Mouse (Mus musculus) hindbrain, embryonic 15.5 days (tissue): ENCODE measurements at regions not wholly inside any gene's neighbourhood (a gene's known extent, or its start where the extent isn't known, plus 50 kb on each side); places are given as distances from the start of the nearest gene placed in this dataset.

ENCODE experiments used
- ATAC-seq: fragments of 200-750 bp; cut with Nextera tagmentation; 2 replicates; pipeline ENCODE4 v1.8.0; 2017; ENCODE audit warnings: low read depth, moderate number of reproducible peaks, moderate TSS enrichment; ENCODE audit not compliant: low FRiP score
- H3K27ac ChIP-seq: fragments of 300-500 bp; sonication (generic); replicated peaks from 2 replicates; pipeline ENCODE4 v1.5.1; 2015; ENCODE audit warnings: mild to moderate bottlenecking, inconsistent platforms
- H3K27me3 ChIP-seq: fragments of 300-500 bp; sonication (generic); 2 replicates; pipeline ENCODE4 v1.6.1; 2015; ENCODE audit warnings: control low read depth, inconsistent platforms
- H3K36me3 ChIP-seq: fragments of 300-500 bp; sonication (generic); 2 replicates; pipeline ENCODE4 v1.6.1; 2015; ENCODE audit warnings: control low read depth, inconsistent platforms
- H3K4me1 ChIP-seq: fragments of 300-500 bp; sonication (generic); replicated peaks from 2 replicates; pipeline ENCODE4 v1.6.1; 2015; ENCODE audit warnings: control low read depth, inconsistent platforms
- H3K4me2 ChIP-seq: fragments of 300-500 bp; sonication (generic); 2 replicates; pipeline ENCODE4 v1.6.1; 2015; ENCODE audit warnings: moderate library complexity, mild to moderate bottlenecking, inconsistent platforms
- H3K4me3 ChIP-seq: fragments of 300-500 bp; sonication (generic); 2 replicates; pipeline ENCODE4 v1.5.1; 2015; ENCODE audit warnings: mild to moderate bottlenecking, inconsistent platforms
- H3K9ac ChIP-seq: fragments of 300-500 bp; sonication (generic); 2 replicates; pipeline ENCODE4 v1.6.1; 2015; ENCODE audit warnings: inconsistent platforms
- H3K9me3 ChIP-seq: fragments of 300-500 bp; sonication (generic); 2 replicates; pipeline ENCODE4 v1.6.1; 2016; ENCODE audit warnings: control low read depth, inconsistent platforms
- WGBS: fragments of 180-500 bp; shearing (Covaris S2); methylation state at CpG from one replicate; pipeline ENCODE4 v1.1.7; 2015; 5-methylcytosine and 5-hydroxymethylcytosine counted together

DNA sequence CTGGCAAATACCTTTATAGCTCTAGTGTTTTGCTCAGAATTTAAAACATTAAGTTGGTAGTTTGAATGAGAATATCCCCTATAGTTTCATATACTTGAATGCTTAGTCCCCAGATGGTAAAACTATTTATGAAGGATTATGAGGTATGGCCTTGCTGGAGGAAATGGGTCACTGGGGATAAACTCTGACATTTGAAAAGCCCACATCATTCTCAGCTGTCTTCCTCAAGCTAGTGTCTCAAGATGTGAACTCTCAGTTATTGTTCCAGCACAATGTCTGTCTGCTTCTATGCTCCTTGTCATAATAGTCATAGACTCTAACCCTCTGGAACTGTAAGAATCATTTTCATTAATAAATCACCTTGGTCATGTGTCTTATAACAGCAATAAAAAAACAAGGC lies 2004.1 kb upstream of the Gm8797 start:
- Histone ChIP-seq H3K9me3 (no peaks in the 10 kb centered on the region), H3K4me3 (no peak overlapping the region), H3K9ac (no peak overlapping the region), H3K27me3 (no peaks in the 10 kb centered on the region), H3K4me2 (no peak overlapping the region), H3K4me1 (no peaks in the 10 kb centered on the region), H3K36me3 (no peaks in the 10 kb centered on the region), H3K27ac (no peak overlapping the region)
- ATAC-seq: no peak

DNA sequence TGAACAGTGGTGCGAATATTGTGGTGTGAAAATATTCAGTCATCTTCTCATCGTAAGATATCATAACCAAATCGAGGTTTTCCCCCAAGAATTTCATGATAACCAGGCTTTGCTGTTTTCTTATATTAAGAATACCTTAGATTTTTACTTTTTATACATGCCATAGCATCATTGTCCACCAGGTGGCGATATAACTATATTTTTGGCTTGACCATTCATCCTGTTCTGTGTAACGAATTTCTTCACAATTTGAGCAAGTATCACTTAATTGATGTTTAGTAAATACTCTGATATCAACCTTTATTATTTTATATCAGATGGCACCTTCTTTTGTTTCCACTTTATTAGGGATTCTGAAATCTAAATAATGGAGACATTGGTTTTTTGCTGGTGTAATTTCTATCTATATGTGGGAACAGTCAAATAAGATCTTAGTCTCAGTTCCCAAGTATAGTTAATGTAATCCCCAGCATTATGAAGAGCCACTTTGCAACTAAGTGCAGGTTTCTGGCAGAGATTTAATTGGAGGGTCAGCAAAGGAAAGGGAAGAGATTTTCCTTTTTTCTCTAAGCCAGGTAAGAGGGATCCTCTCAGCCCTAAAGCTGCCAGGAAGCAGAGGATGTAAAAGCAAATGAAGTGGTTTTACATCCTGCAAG lies 1998.9 kb upstream of the Gm8797 start:
- no peak overlapping the region for H3K27ac ChIP-seq
- H3K4me2 ChIP-seq: no peak overlapping the region
- ATAC-seq: 0 out of 2 replicates have a peak, but pooled peaks have one; percentile 42
- H3K9me3 ChIP-seq: no peaks in the 10 kb centered on the region
- H3K36me3 ChIP-seq: no peaks in the 10 kb centered on the region
- no peaks in the 10 kb centered on the region for H3K4me1 ChIP-seq
- WGBS: 14% methylated on average over 5 of the region's 5 CpGs
- H3K27me3 ChIP-seq: no peaks in the 10 kb centered on the region
- no peak overlapping the region for H3K4me3 ChIP-seq
- H3K9ac ChIP-seq: no peak overlapping the region

- Histone ChIP-seq H3K4me2 (no peak overlapping the region), H3K27me3 (no peaks in the 10 kb centered on the region), H3K36me3 (no peaks in the 10 kb centered on the region), H3K4me1 (no peaks in the 10 kb centered on the region), H3K27ac (no peak overlapping the region), H3K4me3 (no peak overlapping the region), H3K9ac (no peak overlapping the region), H3K9me3 (no peaks in the 10 kb centered on the region)
- ATAC-seq: no peak
- 60% methylated on average over 1 of the region's 1 CpGs for WGBS
Measured at GRCm38 (mm10) chr3:3761346-3761745, 1989.3 kb upstream of the Gm8797 start.

DNA sequence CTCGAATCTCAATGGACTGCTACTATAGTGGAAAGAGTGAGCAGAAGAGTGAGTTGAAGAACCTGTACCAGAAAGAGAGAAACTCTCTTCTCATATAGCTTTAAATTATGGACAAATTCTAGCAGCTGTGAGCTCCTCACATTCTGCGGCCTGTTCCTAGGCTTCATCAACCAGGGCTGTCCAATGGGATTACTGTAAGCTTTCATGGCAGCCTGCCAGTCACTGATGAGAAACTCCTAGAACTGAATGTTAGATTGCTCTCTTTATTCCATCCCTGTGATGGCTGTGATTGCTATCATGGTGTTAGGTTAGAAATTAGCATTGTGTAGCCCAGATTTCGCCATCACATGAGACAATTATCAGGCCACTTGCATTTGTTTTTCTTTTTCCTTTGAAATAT lies 1966.4 kb upstream of the Gm8797 start:
- no peak for ATAC-seq

GRCm38 (mm10) chr3:3786039-3786438 lies 1964.6 kb upstream of the Gm8797 start:
- no peaks in the 10 kb centered on the region for H3K4me1 ChIP-seq
- H3K9me3 ChIP-seq: no peaks in the 10 kb centered on the region
- H3K4me2 ChIP-seq: no peak overlapping the region
- no peak overlapping the region for H3K27ac ChIP-seq
- ATAC-seq: no peak
- H3K9ac ChIP-seq: no peak overlapping the region
- H3K27me3 ChIP-seq: no peaks in the 10 kb centered on the region
- no peaks in the 10 kb centered on the region for H3K36me3 ChIP-seq
- no peak overlapping the region for H3K4me3 ChIP-seq
- WGBS: 62% methylated on average over 2 of the region's 2 CpGs

More for the DNA sequence above, 1966.4 kb upstream of the Gm8797 start:
- H3K4me2 ChIP-seq: no peak overlapping the region
- H3K27ac ChIP-seq: no peak overlapping the region
- WGBS: 66% methylated on average over 3 of the region's 3 CpGs
- no peaks in the 10 kb centered on the region for H3K27me3 ChIP-seq
- no peak overlapping the region for H3K9ac ChIP-seq
- H3K36me3 ChIP-seq: no peaks in the 10 kb centered on the region
- no peak overlapping the region for H3K4me3 ChIP-seq
- H3K9me3 ChIP-seq: no peaks in the 10 kb centered on the region
- H3K4me1 ChIP-seq: no peaks in the 10 kb centered on the region

DNA sequence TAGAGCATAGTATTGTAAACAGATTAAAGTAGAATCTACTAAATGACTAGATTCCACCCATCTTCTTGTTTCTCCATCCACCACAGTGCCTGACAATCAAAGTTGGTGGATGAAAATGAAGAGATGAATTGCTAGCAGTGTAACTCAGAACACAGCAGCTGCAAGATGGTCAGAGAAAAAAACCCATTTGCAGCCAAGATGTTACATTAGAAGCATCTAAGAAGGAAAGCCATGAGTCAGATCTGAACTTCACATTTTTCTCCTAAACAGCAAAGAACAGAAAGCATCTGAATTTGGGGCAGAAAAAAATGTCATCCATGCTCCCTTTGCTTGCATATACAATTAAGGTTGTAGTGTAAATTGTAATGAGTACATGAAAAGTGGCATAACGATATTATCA lies 1942.8 kb upstream of the Gm8797 start:
- H3K4me2 ChIP-seq: no peak overlapping the region
- H3K27ac ChIP-seq: no peak overlapping the region
- H3K9ac ChIP-seq: no peak overlapping the region
- H3K36me3 ChIP-seq: no peaks in the 10 kb centered on the region
- no peak overlapping the region for H3K4me3 ChIP-seq
- no peaks in the 10 kb centered on the region for H3K27me3 ChIP-seq
- WGBS: 93% methylated on average over 1 of the region's 1 CpGs
- no peaks in the 10 kb centered on the region for H3K4me1 ChIP-seq
- no peak for ATAC-seq
- H3K9me3 ChIP-seq: no peaks in the 10 kb centered on the region

GRCm38 (mm10) chr3:3829020-3829419 lies 1921.6 kb upstream of the Gm8797 start:
- Histone ChIP-seq H3K27me3 (no peaks in the 10 kb centered on the region), H3K4me2 (no peak overlapping the region), H3K27ac (no peak overlapping the region), H3K9me3 (no peaks in the 10 kb centered on the region), H3K4me3 (no peak overlapping the region), H3K9ac (no peak overlapping the region), H3K36me3 (no peaks in the 10 kb centered on the region), H3K4me1 (no peaks in the 10 kb centered on the region)
- WGBS: 76% methylated on average over 4 of the region's 4 CpGs
- ATAC-seq: no peak

DNA sequence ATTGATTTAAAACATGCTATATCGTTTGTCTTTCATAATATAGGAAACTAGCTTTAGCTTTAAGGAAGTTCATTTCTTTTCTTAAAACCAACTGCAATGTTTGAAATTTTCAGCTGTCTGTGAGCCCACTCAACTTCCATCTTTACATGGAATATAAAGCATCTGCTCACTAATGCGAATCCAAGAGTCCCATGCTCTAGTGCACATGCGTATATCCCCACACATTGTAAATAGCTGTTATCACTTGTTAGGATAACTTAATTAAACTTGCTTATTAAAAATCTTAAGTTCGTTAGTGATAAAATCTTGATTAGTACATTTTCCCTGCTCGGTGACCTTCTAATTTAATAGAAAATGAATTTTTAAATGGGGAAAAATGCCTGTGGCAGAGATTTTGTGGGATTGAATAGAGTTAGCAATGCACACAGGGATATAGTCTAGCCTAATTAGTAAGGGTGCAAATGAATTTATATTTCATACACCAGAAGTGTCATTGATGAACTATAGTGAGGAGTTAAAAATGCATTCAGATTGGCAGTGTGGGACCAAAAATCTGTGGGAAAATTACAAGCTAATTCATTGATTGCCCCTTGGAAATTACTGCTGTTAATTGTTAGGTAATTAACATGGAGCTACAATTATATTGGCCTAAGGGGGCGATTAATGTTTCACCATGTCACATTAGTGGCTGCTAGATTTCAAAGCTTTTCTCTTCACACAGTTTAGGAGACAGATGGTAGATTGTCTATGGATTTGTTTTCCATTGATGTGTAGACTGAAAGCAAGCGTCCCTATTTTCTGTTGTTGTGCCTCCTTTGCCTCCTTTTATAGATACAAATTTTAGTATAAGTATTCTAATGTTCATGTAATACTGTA lies 1919.0 kb upstream of the Gm8797 start:
- Histone ChIP-seq H3K4me1 (no peaks in the 10 kb centered on the region), H3K9me3 (no peaks in the 10 kb centered on the region), H3K4me2 (no peak overlapping the region), H3K27me3 (no peaks in the 10 kb centered on the region), H3K9ac (no peak overlapping the region), H3K4me3 (no peak overlapping the region), H3K36me3 (no peaks in the 10 kb centered on the region), H3K27ac (no peak overlapping the region)
- peak; percentile 90 for ATAC-seq
- 59% methylated on average over 7 of the region's 7 CpGs for WGBS
